Mouse (Mus musculus): Measurements from ENCODE around the gene Ahdc1. TPM values are rescaled to one million over a fixed set of nuclear protein-coding genes. Genes with fewer than 3 reads are reported as not detected.
A peak's percentile ranks its signal among the peaks of the same experiment; 100 is the strongest.

Gene Ahdc1
- polyA plus RNA-seq, 1 experiment from 2014 or later: 10.1 TPM

GRCm38 (mm10) chr4:133062286-133062685, 51.2 kb downstream of the Ahdc1 start:
- Histone ChIP-seq H3K9ac (no peak overlapping the region), H3K27me3 (no peaks in the 10 kb centered on the region), H3K4me2 (no peak overlapping the region), H3K9me3 (replicated peaks) (no peaks in the 10 kb centered on the region), H3K4me1 (peaks cover 35% of the 10 kb centered on the region), H3K4me3 (replicated peaks) (no peak overlapping the region), H3K36me3 (peaks cover 82% of the 10 kb centered on the region), H3K27ac (no peak overlapping the region)
- ATAC-seq (replicated peaks; ENCODE audit: low FRiP score): no peak
- 93% methylated on average over 14 of the region's 14 CpGs for WGBS

GRCm38 (mm10) chr4:133063203-133063602, 52.1 kb downstream of the Ahdc1 start:
- Histone ChIP-seq H3K27me3 (no peaks in the 10 kb centered on the region), H3K9me3 (replicated peaks) (no peaks in the 10 kb centered on the region), H3K4me3 (replicated peaks) (no peak overlapping the region), H3K4me1 (peaks cover 26% of the 10 kb centered on the region), H3K9ac (no peak overlapping the region), H3K27ac (peak overlapping the region; percentile 22; the same call in 1 of the 2 replicates), H3K4me2 (no peak overlapping the region), H3K36me3 (peaks cover 85% of the 10 kb centered on the region)
- no peak for ATAC-seq (replicated peaks; ENCODE audit: low FRiP score)
- WGBS: 93% methylated on average over 18 of the region's 18 CpGs

GRCm38 (mm10) chr4:133063799-133064198, 52.7 kb downstream of the Ahdc1 start:
- no peak overlapping the region for H3K4me2 ChIP-seq
- no peak for ATAC-seq (replicated peaks; ENCODE audit: low FRiP score)
- H3K27me3 ChIP-seq: no peaks in the 10 kb centered on the region
- peaks cover 91% of the 10 kb centered on the region for H3K36me3 ChIP-seq
- no peak overlapping the region for H3K4me3 ChIP-seq (replicated peaks)
- peaks cover 20% of the 10 kb centered on the region for H3K4me1 ChIP-seq
- WGBS: 78% methylated on average over 13 of the region's 13 CpGs
- H3K9ac ChIP-seq: no peak overlapping the region
- peak overlapping the region; percentile 22; the same call in 1 of the 2 replicates for H3K27ac ChIP-seq
- no peaks in the 10 kb centered on the region for H3K9me3 ChIP-seq (replicated peaks)

- Histone ChIP-seq H3K9me3 (replicated peaks) (no peaks in the 10 kb centered on the region), H3K27me3 (no peaks in the 10 kb centered on the region), H3K4me1 (peaks cover 10% of the 10 kb centered on the region), H3K36me3 (peaks cover 93% of the 10 kb centered on the region), H3K27ac (no peak overlapping the region), H3K4me3 (replicated peaks) (no peak overlapping the region), H3K9ac (no peak overlapping the region), H3K4me2 (no peak overlapping the region)
- 91% methylated on average over 19 of the region's 19 CpGs for WGBS
- no peak for ATAC-seq (replicated peaks; ENCODE audit: low FRiP score)
These were observed 53.7 kb downstream of the Ahdc1 start for GRCm38 (mm10) chr4:133064791-133065190.

GRCm38 (mm10) chr4:133065894-133066386, 54.9 kb downstream of the Ahdc1 start:
- ATAC-seq (replicated peaks; ENCODE audit: low FRiP score): no peak
- 0 out of 2 replicates have a peak, but pooled peaks cover 5% of the 10 kb centered on the region for H3K4me1 ChIP-seq
- WGBS: 95% methylated on average over 14 of the region's 14 CpGs
- peaks cover 93% of the 10 kb centered on the region for H3K36me3 ChIP-seq
- H3K27ac ChIP-seq: no peak overlapping the region
- no peaks in the 10 kb centered on the region for H3K27me3 ChIP-seq
- no peak overlapping the region for H3K4me2 ChIP-seq
- H3K9ac ChIP-seq: no peak overlapping the region
- H3K9me3 ChIP-seq (replicated peaks): no peaks in the 10 kb centered on the region
- no peak overlapping the region for H3K4me3 ChIP-seq (replicated peaks)

- WGBS: 82% methylated on average over 12 of the region's 12 CpGs
- Histone ChIP-seq H3K9me3 (replicated peaks) (no peaks in the 10 kb centered on the region), H3K4me2 (no peak overlapping the region), H3K4me3 (replicated peaks) (no peak overlapping the region), H3K4me1 (peaks cover 11% of the 10 kb centered on the region), H3K27ac (0 out of 2 replicates have a peak overlapping the region, but pooled peaks have one; percentile 0), H3K9ac (no peak overlapping the region), H3K27me3 (no peaks in the 10 kb centered on the region), H3K36me3 (peaks cover 84% of the 10 kb centered on the region)
- no peak for ATAC-seq (replicated peaks; ENCODE audit: low FRiP score)
These were observed 57.5 kb downstream of the Ahdc1 start for GRCm38 (mm10) chr4:133068400-133069138.

GRCm38 (mm10) chr4:133070388-133070787, 59.3 kb downstream of the Ahdc1 start:
- WGBS: 76% methylated on average over 3 of the region's 3 CpGs
- H3K27ac ChIP-seq: 0 out of 2 replicates have a peak overlapping the region, but pooled peaks have one; percentile 13

GRCm38 (mm10) chr4:133070821-133071372, 59.8 kb downstream of the Ahdc1 start:
- H3K9me3 ChIP-seq (replicated peaks): no peaks in the 10 kb centered on the region
- no peak overlapping the region for H3K4me2 ChIP-seq
- H3K27me3 ChIP-seq: no peaks in the 10 kb centered on the region
- H3K36me3 ChIP-seq: peaks cover 77% of the 10 kb centered on the region
- H3K4me3 ChIP-seq (replicated peaks): no peak overlapping the region
- H3K9ac ChIP-seq: no peak overlapping the region
- no peak for ATAC-seq (replicated peaks; ENCODE audit: low FRiP score)
- no peak overlapping the region for H3K27ac ChIP-seq
- WGBS: 90% methylated on average over 5 of the region's 5 CpGs
- H3K4me1 ChIP-seq: peaks cover 27% of the 10 kb centered on the region

More at GRCm38 (mm10) chr4:133070388-133070787, 59.3 kb downstream of the Ahdc1 start:
- no peaks in the 10 kb centered on the region for H3K27me3 ChIP-seq
- H3K4me2 ChIP-seq: no peak overlapping the region
- no peak for ATAC-seq (replicated peaks; ENCODE audit: low FRiP score)
- H3K4me3 ChIP-seq (replicated peaks): no peak overlapping the region
- H3K9ac ChIP-seq: no peak overlapping the region
- H3K36me3 ChIP-seq: peaks cover 82% of the 10 kb centered on the region
- no peaks in the 10 kb centered on the region for H3K9me3 ChIP-seq (replicated peaks)
- H3K4me1 ChIP-seq: peaks cover 27% of the 10 kb centered on the region

GRCm38 (mm10) chr4:133073192-133073591, 62.1 kb downstream of the Ahdc1 start:
- no peak for ATAC-seq (replicated peaks; ENCODE audit: low FRiP score)

GRCm38 (mm10) chr4:133074070-133074819, 63.2 kb downstream of the Ahdc1 start:
- H3K9ac ChIP-seq: 0 out of 2 replicates have a peak overlapping the region, but pooled peaks have one; percentile 17
- WGBS: 39% methylated on average over 9 of the region's 9 CpGs
- ATAC-seq (replicated peaks; ENCODE audit: low FRiP score): no peak; the same call in 1 of the 2 replicates
- H3K9me3 ChIP-seq (replicated peaks): no peaks in the 10 kb centered on the region
- H3K27me3 ChIP-seq: no peaks in the 10 kb centered on the region
- peaks cover 78% of the 10 kb centered on the region for H3K36me3 ChIP-seq
- H3K27ac ChIP-seq: peak overlapping the region; percentile 38
- no peak overlapping the region for H3K4me3 ChIP-seq (replicated peaks)
- peaks cover 36% of the 10 kb centered on the region for H3K4me1 ChIP-seq
- no peak overlapping the region for H3K4me2 ChIP-seq

More at GRCm38 (mm10) chr4:133073192-133073591, 62.1 kb downstream of the Ahdc1 start:
- Histone ChIP-seq H3K9ac (no peak overlapping the region), H3K4me3 (replicated peaks) (no peak overlapping the region), H3K4me2 (no peak overlapping the region), H3K27me3 (no peaks in the 10 kb centered on the region), H3K4me1 (peaks cover 27% of the 10 kb centered on the region), H3K27ac (no peak overlapping the region; the same call in 1 of the 2 replicates), H3K9me3 (replicated peaks) (no peaks in the 10 kb centered on the region), H3K36me3 (peaks cover 78% of the 10 kb centered on the region)
- 52% methylated on average over 8 of the region's 8 CpGs for WGBS

- Histone ChIP-seq H3K9ac (no peak overlapping the region), H3K36me3 (peaks cover 72% of the 10 kb centered on the region), H3K4me2 (no peak overlapping the region), H3K9me3 (replicated peaks) (no peaks in the 10 kb centered on the region), H3K4me3 (replicated peaks) (no peak overlapping the region), H3K27ac (0 out of 2 replicates have a peak overlapping the region, but pooled peaks have one; percentile 38), H3K4me1 (peaks cover 39% of the 10 kb centered on the region), H3K27me3 (no peaks in the 10 kb centered on the region)
- no peak for ATAC-seq (replicated peaks; ENCODE audit: low FRiP score)
- 74% methylated on average over 8 of the region's 8 CpGs for WGBS
These were observed 64.0 kb downstream of the Ahdc1 start for GRCm38 (mm10) chr4:133074894-133075572.

All from kidney, embryonic 15.5 days (tissue).